Mouse (Mus musculus) frontal cortex, adult 2 months (tissue): ENCODE results near the gene Lzts2. TPM values are rescaled to one million over a fixed set of nuclear protein-coding genes. Genes with fewer than 3 reads are reported as not detected.

Experiments
- DNase-seq, 2 experiments: peaks; one replicate each; pipeline ENCODE4 v3.0.0; 2022; ENCODE audit warnings: low spot score in 1 of 2; ENCODE audit errors: extremely low spot score in 1 of 2
- polyA plus RNA-seq: library from polyadenylated mRNA; depleted of rRNA; stranded (reverse); fragments of >200 nt; gene quantifications from 2 replicates; pipeline ENCODE4 v1.2.3, GENCODE M21; 2012; rRNA removed

Gene Lzts2
- polyA plus RNA-seq = 34.7 and 37.1 TPM in 2 replicates

GRCm38 (mm10) chr19:45014335-45014971 lies at the start of gene Lzts2:
Lzts2 (plus strand) TSS chr19:45014414.
- no peak for DNase-seq

- no peak for DNase-seq
Measured at GRCm38 (mm10) chr19:44965978-44966377, 48.2 kb upstream of the Lzts2 start.

- DNase-seq = no peak
Measured at GRCm38 (mm10) chr19:44968329-44968728, 45.9 kb upstream of the Lzts2 start.

DNA sequence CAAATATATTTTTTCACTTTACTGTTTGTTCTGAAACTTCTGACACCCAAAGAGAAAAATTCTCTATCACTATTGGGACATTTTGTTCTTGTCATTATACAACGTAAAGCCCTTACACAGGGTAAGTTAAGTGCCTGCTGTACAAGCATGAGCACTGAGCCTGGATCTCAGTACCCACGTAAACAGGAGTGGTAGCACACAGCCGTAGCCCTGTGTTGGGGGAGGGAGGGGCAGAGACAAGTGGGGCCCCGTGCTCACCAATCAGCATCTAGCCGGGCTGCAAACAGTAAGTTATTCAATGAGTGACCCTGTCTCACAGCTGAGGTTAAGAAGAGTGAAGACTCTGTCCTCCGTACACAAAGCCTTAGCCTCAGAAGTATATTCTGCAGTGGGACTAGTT lies 37.6 kb upstream of the Lzts2 start:
- DNase-seq = no peak

DNA sequence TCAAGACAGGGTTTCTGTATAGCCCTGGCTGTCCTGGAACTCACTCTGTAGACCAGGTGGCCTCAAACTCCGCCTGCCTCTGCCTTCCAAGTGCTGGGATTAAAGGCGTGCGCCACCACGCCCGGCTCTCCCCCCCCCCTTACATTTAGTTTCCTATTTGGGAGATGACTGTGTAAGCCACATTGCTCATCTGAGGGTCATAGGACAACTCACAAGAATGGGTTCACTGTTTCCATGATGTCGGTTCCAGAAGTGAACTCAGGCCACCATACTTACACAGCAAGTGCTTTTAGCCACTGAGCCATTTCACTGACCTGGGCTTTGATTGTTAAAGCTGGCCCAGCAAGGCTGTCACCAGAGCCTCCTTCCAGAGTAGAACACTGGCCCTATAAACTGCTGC lies 37.1 kb upstream of the Lzts2 start:
- DNase-seq = no peak

- DNase-seq = no peak
Measured at GRCm38 (mm10) chr19:44980787-44981186, 33.4 kb upstream of the Lzts2 start.

- no peak for DNase-seq
Measured at GRCm38 (mm10) chr19:44982477-44983115, 31.6 kb upstream of the Lzts2 start.

DNA sequence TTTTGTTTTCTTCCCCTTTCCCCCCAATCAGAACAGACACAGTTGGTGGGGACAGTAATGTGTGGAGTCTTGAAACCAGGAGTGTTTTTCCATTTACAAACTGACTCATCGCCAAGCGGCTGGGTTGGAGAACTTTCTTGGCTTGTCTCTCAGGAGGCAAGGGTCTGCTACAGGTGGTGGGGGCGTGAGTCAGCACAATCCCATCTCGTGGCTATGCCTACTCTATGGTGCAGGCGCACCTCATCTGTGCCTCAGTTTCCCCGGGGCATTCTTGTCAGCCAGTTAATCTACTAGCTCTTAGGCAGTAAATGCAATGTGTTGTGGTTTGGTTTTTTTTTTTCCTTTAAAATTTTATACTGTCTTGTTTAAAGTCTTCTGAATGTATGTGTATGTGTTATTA lies 30.8 kb upstream of the Lzts2 start:
- no peak for DNase-seq

GRCm38 (mm10) chr19:44984420-44984819 lies 29.8 kb upstream of the Lzts2 start:
- no peak for DNase-seq

DNA sequence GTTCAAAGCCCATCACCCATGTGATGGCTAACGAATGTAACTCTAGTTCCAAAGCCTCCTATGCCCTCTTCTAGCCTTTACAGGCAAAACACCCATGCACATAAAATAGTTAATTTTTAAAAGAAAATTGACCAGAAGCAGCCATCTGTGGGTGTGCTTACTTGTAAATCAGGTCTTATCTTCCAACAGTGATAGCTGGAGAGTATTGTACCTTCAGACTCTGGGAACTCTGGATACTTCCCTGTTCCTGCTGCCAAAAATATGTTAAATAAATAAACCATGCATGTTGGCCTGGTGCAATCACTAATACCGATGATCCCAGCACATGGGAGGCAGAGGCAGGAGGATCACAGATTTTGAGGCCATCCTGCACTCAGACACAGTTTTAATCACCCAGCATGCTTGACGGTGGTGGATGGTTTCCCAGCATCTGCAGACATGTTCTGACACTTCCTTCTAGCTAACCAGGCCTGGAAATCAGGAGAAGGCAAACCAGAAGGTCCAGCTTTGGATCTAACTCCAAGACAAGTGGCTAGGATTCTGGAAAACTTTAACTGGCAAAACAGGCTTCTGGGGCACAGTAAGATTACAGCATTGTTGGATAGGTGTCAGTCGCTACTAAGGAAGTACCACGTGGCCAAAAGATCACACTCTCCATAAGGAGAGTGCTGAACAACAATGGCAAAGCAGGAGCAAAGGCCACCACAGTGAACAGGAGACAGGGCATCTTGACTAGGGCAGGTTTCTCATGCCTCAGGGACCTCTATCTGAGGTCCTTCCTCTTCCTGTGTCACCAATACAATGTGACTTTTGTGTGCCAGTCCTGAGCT lies 28.8 kb upstream of the Lzts2 start:
- DNase-seq = no peak

- DNase-seq = no peak
Measured at GRCm38 (mm10) chr19:44987004-44987403, 27.2 kb upstream of the Lzts2 start.

GRCm38 (mm10) chr19:44987851-44988250 lies 26.4 kb upstream of the Lzts2 start:
- DNase-seq = peak; percentile 71 to 81

DNA sequence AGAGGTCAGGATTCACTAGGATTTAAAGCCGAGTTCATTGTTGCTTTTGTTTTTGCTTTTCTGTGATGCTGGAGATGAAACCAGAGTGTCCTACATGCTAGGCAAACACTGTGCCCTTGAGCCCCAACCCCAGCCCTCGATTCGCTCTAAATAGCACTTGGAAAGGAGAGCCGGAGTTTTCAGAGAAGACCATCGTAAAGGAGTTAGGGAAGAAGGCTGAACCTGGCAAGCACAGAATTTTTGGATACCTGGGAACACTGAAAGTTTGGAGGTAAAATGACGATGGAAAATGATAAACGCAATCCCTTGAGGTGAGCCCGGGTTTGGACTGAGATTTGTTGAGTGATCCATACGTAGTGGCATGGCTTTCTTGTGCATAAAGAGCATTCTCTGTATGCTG lies 25.9 kb upstream of the Lzts2 start:
- no peak for DNase-seq

DNA sequence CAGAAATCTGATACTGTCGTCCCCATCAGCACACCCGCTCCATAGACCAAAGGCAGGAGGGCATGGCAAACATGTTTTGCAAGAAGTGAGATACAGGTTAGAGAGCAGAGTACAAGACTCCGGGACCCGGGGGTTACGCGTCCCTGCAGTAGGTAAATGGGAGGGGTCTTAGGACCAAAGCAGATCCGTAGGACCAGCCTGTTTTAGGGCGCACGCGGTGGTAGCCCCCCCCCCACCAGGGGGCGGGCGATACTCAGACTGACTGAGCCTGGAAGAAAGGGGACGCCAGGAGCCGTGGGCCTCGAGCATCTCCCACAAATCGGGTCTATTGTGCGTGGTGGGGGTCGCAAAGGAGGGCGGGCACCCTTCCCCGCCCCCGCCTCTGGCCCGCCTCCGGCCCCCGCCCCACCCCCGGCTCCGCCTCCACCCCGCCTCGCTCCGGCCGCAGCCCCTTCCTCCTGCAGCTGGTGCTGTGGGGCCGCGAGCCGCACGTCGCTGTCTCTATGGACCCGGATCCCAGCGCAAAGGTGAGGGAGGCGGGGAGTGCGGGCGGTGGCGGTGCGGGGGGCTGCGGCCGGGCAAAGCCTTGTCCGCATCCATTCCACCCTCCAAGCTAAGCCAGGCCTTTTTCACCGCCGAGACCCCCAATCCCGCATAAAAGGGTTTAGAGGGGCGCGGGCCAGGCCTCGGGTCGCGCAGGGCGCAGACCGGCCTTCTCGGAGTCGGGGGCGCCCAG lies 25.2 kb upstream of the Lzts2 start, which contains the start of gene Sema4g:
Sema4g (plus strand) TSS at position 271 of the 736 bp plus-strand sequence.
- DNase-seq = peak in 1 of 2 experiments; percentile 23

GRCm38 (mm10) chr19:44989567-44990495 lies 24.4 kb upstream of the Lzts2 start:
- no peak for DNase-seq

GRCm38 (mm10) chr19:44991031-44991430 lies 23.2 kb upstream of the Lzts2 start:
- DNase-seq = no peak

DNA sequence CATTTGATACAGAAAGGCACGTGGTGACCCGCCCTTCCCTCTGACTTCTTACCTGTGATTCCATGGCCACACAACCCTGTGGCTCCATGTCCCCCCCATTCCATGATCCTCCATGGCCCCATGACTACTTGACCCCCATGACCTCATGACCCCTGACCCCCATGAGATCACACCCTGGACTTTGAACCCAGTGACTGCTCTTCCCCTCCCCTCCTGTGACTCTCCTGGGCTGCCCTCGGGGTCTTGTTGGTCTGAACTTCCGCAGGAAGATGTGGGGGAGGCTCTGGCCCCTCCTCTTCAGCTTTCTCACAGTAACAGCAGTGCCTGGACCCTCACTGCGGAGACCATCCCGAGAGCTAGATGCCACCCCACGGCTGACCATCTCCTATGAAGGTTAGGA lies 22.0 kb upstream of the Lzts2 start:
- DNase-seq = no peak

DNA sequence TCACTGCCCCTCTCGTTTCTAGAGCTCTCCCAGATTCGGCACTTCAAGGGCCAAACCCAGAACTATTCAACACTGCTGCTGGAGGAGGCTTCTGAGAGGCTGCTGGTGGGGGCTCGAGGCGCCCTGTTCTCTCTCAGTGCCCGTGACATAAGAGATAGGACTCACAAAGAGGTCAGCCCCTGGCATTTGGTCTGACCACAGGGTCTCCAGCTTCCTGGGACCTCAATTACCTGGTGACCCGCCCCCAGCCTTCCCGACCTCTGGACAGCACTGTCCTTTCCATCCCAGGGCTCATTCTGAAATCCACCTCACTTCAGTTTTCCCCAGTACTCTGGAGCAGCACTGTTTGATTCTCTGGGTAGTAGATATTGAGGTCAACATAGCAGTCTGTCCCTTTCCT lies 21.5 kb upstream of the Lzts2 start:
- no peak for DNase-seq

DNA sequence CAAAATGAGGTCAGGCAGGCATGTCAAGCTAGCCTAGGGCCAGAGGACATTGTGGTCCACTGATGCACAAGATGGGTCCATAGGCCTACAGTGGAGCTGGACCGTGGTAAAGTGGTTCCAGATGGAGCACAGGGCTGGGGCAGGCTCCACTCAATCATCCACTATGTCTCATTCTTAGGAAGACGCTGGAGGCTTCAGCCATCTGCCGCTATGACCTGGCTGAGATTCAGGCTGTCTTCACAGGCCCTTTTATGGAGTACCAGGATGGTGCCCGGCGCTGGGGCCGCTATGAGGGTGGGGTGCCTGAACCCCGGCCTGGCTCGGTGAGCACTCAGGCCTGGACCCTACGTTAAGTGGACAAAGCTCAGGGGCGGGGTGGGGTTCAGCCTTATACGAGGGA lies 16.4 kb upstream of the Lzts2 start:
- no peak for DNase-seq

DNA sequence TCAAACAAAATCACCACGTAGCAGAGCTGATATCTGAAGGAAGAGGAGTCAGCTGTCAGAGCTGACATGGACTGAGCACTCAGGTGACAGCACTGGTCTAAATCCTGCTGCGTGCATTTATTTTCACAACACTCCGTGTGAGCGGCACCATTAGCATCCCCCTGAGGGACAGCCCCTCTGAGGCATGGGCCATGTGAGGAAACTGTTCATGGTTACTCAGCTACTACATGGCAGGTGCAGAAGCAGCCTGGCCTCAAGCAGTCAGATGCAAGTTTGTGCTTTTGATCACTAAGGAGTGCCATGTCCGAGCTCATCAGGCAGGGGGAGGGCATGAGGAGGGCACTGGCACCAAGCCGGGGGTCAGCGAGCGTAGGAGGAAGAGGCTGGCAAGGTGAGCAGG lies 14.6 kb upstream of the Lzts2 start:
- DNase-seq = no peak
